8 mouse cellular contexts compared by ENCODE assay signal in the genomic region with DNA sequence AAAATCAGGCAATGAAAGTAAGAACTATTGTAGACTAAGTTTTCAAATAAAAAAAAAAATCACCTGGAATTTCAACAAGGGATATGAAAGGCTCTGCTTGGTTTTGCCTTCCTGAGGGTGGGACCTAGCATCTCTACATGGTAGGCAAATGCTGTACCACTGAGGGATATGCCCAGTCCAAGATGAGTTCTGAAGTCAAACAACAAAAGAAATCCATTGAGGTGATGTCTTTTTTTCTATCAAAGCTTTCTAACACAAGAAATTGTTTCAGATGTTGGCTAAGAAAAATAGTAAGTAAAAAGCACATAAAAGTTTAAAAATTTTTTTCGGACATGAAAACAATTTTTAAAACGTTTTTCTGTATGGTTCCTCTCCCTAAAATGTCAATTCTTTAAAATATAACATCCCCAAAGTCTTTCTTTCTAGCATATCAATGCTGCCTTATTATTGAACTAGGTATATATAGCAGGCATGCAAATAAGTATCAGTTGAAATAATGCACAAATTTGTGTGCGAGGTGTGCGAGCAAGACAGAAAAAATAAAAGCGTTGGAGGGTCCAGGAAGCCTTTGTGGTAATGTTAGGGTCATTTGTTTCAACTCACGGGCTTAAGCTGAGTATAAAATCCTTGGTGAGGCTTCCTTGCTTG. TPM values are rescaled to one million over a fixed set of nuclear protein-coding genes. Genes with fewer than 3 reads are reported as not detected.
DNase-seq lines count a peak whose midpoint lies in the region; ATAC-seq and TF ChIP-seq lines count a peak whose summit lies in the region.

No protein-coding gene starts in this region.

- peaks cover 4% of the 10 kb centered on the region for H3K4me1 ChIP-seq in heart, embryonic 13.5 days
- H3K4me1 ChIP-seq in ES-E14 (ENCODE audit: control insufficient read depth in 2 of 2, insufficient read depth in 2 of 2, low read length in 2 of 2, poor library complexity in 1 of 2) = no peaks in the 10 kb centered on the region
- H3K4me1 ChIP-seq in hindbrain, embryonic 11.5 days (replicated peaks; ENCODE audit: control insufficient read depth, insufficient read depth, low read length) = no peaks in the 10 kb centered on the region
- peaks cover 21% of the 10 kb centered on the region for H3K4me1 ChIP-seq in megakaryocyte, embryonic 14.5 days

- 22% methylated on average over 6 of the region's 6 CpGs for WGBS in heart, embryonic 13.5 days
- WGBS in hindbrain, embryonic 11.5 days = 26% methylated on average over 6 of the region's 6 CpGs

- no peaks in the 10 kb centered on the region for H3K27me3 ChIP-seq in heart, embryonic 13.5 days (replicated peaks)
- H3K27me3 ChIP-seq in hindbrain, embryonic 11.5 days (ENCODE audit: control insufficient read depth, insufficient read depth, low read length) = no peaks in the 10 kb centered on the region
- H3K27me3 ChIP-seq in megakaryocyte, embryonic 14.5 days (replicated peaks) = no peaks in the 10 kb centered on the region

- no peak for ATAC-seq in heart, embryonic 13.5 days (ENCODE audit: extremely low read depth, insufficient number of reproducible peaks, low FRiP score, low TSS enrichment)
- no peak; the same call in 1 of the 2 replicates for ATAC-seq in hindbrain, embryonic 11.5 days (ENCODE audit: low FRiP score)

- H3K4me3 ChIP-seq in heart, embryonic 13.5 days = peak overlapping the region; percentile 68
- H3K4me3 ChIP-seq in ES-E14 (ENCODE audit: insufficient read depth in 1 of 2, low read depth in 1 of 2, low read length in 2 of 2, poor library complexity in 1 of 2, severe bottlenecking in 1 of 2) = peak overlapping the region; percentile 40 to 64; a peak in 3 of 4 replicates
- peak overlapping the region; percentile 15; the same call in 1 of the 2 replicates for H3K4me3 ChIP-seq in hindbrain, embryonic 11.5 days (ENCODE audit: low read depth, low read length)
- peak overlapping the region; percentile 92 for H3K4me3 ChIP-seq in megakaryocyte, embryonic 14.5 days (replicated peaks)

- no peak overlapping the region; the same call in 1 of the 2 replicates for H3K27ac ChIP-seq in heart, embryonic 13.5 days (replicated peaks)
- no peak overlapping the region for H3K27ac ChIP-seq in ES-E14 (ENCODE audit: insufficient read depth, low read depth, low read length, poor library complexity, severe bottlenecking)
- H3K27ac ChIP-seq in hindbrain, embryonic 11.5 days (ENCODE audit: low read depth, low read length) = no peak overlapping the region

- H3K4me2 ChIP-seq in heart, embryonic 13.5 days = peak overlapping the region; percentile 76
- peak overlapping the region; percentile 26 for H3K4me2 ChIP-seq in hindbrain, embryonic 11.5 days (replicated peaks; ENCODE audit: low read depth, low read length)

- H3K9me3 ChIP-seq in heart, embryonic 13.5 days = no peaks in the 10 kb centered on the region
- H3K9me3 ChIP-seq in ES-E14 (ENCODE audit: control insufficient read depth, insufficient read depth, low read depth, low read length) = no peaks in the 10 kb centered on the region
- no peaks in the 10 kb centered on the region for H3K9me3 ChIP-seq in hindbrain, embryonic 11.5 days (ENCODE audit: control insufficient read depth, low read length)
- no peaks in the 10 kb centered on the region for H3K9me3 ChIP-seq in megakaryocyte, embryonic 14.5 days

- no peak for DNase-seq in heart, adult 9 months (ENCODE audit: low spot score in 2 of 2)
- DNase-seq in ES-E14 (ENCODE audit: low read depth, low spot score) = no peak
- no peak for DNase-seq in hindbrain, embryonic 11.5 days (ENCODE audit: low spot score)
- DNase-seq in right cerebral cortex, postnatal 36 days (ENCODE audit: low spot score in 2 of 2) = no peak
- no peak for DNase-seq in cerebellum, adult 18-20 months
- no peak for DNase-seq in left cerebral cortex, postnatal 25 days (ENCODE audit: low spot score in 2 of 2)

- peak overlapping the region; percentile 75; the same call in 1 of the 2 replicates for H3K9ac ChIP-seq in heart, embryonic 13.5 days
- H3K9ac ChIP-seq in ES-E14 (ENCODE audit: insufficient read depth, low read depth, low read length, poor library complexity, severe bottlenecking) = no peak overlapping the region; the same call in 1 of the 2 replicates
- no peak overlapping the region for H3K9ac ChIP-seq in hindbrain, embryonic 11.5 days (ENCODE audit: low read depth, low read length)

- peaks cover 9% of the 10 kb centered on the region; the same call in 1 of the 2 replicates for H3K36me3 ChIP-seq in heart, embryonic 13.5 days
- H3K36me3 ChIP-seq in ES-E14 (ENCODE audit: control insufficient read depth, insufficient read depth, low read length, poor library complexity, severe bottlenecking) = no peaks in the 10 kb centered on the region
- H3K36me3 ChIP-seq in hindbrain, embryonic 11.5 days (ENCODE audit: control insufficient read depth, insufficient read depth, low read length) = no peaks in the 10 kb centered on the region
- H3K36me3 ChIP-seq in megakaryocyte, embryonic 14.5 days (replicated peaks; ENCODE audit: low read length) = peaks cover 13% of the 10 kb centered on the region

- intact Hi-C loops in left cerebral cortex, postnatal 25 days (cut with DNase I) = loop anchor here (5.0 kb wide), 9 partner anchors 89 to 651 kb away; a partner anchor contains a TSS

- in situ Hi-C loops in ES-E14 (cut with MboI; ENCODE audit: low sequenced_read_pairs in 2 of 2, unreplicated experiment in 2 of 2) = no loop called here

TF ChIP-seq in ES-E14, 5 proteins besides CTCF, POLR2A, EP300 and RAD21:
- no peak; the same call in 1 of the 2 replicates for TF ChIP-seq CHD2 (IDR thresholded peaks at IDR 0.05; ENCODE audit: low read depth, low read length)
- no peak for TF ChIP-seq ZC3H11A (IDR thresholded peaks at IDR 0.05; ENCODE audit: borderline replicate concordance, low read depth, low read length)
- TF ChIP-seq HCFC1 (IDR thresholded peaks at IDR 0.05; ENCODE audit: borderline replicate concordance, insufficient read depth, low read length) = no peak
- no peak for TF ChIP-seq MAFK (IDR thresholded peaks at IDR 0.05; ENCODE audit: insufficient read depth, low read depth, low read length)
- no peak for TF ChIP-seq ZNF384 (IDR thresholded peaks at IDR 0.05; ENCODE audit: low read depth, low read length)

RNA-seq across cellular contexts. Expression of a gene that starts 0.6 kb away (rescaled TPM):
- 35.0 and 35.1 TPM in 2 replicates for polyA plus RNA-seq in heart, embryonic 13.5 days (2015; fragmentation: Nextera tagmentation; extraction: Ambion mirVana)
- total RNA-seq in ES-E14 (2012; rRNA removed) = 16.9 and 18.1 TPM in 2 replicates
- 18.6 and 24.0 TPM in 2 replicates for polyA plus RNA-seq in hindbrain, embryonic 11.5 days (2014; fragmentation: Nextera tagmentation; extraction: Ambion mirVana)
- 2.6 TPM in 1 of 2 replicates, not detected in the other for polyA plus RNA-seq in megakaryocyte, embryonic 14.5 days (2012; ENCODE audit: insufficient read depth, low replicate concordance)
- total RNA-seq in left cerebral cortex, postnatal 25 days (2021) = 10 to 100 TPM; 20.3 to 22.4 TPM

Comparison
In these comparisons a context has a peak if more than half of its experiments do, and no peak if none do; other contexts are left out.
1. H3K4me3 ChIP-seq: peak in every context shown above with its lines; median percentile 92 in megakaryocyte, embryonic 14.5 days; 68 in heart, embryonic 13.5 days; 52 in ES-E14; 15 in hindbrain, embryonic 11.5 days.